9 mouse cellular contexts compared by ENCODE assay signal in genomic region chr19:23143541-23143940, GRCm38 (mm10). TPM values are rescaled to one million over a fixed set of nuclear protein-coding genes. Genes with fewer than 3 reads are reported as not detected.
DNase-seq lines count a peak whose midpoint lies in the region; ATAC-seq and TF ChIP-seq lines count a peak whose summit lies in the region.
"Had no signal": no experiment of that assay in that cellular context is flagged by ENCODE, and none has a peak within 500 bp of the region (broad histone marks: within the 10 kb centered on the region; RNA-seq: fewer than 3 reads in every experiment).

No protein-coding gene starts in this region.

- no peak for TF ChIP-seq POLR2A in embryonic fibroblast, embryonic 13.5 days (IDR thresholded peaks at IDR 0.05; ENCODE audit: low read depth, low read length)

- DNase-seq in adrenal gland, postnatal 10 days, result peak; percentile 40
- no peak for DNase-seq in adrenal gland, adult 18-20 months (ENCODE audit: low spot score in 2 of 2)
- no peak for DNase-seq in limb, embryonic 10.5 days (ENCODE audit: low spot score)
- DNase-seq in liver, embryonic 11.5 days (ENCODE audit: low spot score), result no peak
- DNase-seq in urinary bladder, postnatal 36 days (ENCODE audit: low spot score in 2 of 2), result no peak
- DNase-seq in adipocyte (ENCODE audit: low spot score), result no peak
- DNase-seq: right cerebral cortex, adult 18-20 months had no signal

- peaks cover 27% of the 10 kb centered on the region for H3K4me1 ChIP-seq in limb, embryonic 15.5 days
- peaks cover 23% of the 10 kb centered on the region for H3K4me1 ChIP-seq in limb, embryonic 10.5 days
- H3K4me1 ChIP-seq in embryonic fibroblast, embryonic 13.5 days (ENCODE audit: control insufficient read depth, insufficient read depth, low read length), result peaks cover 7% of the 10 kb centered on the region; the same call in 1 of the 2 replicates
- peaks cover 16% of the 10 kb centered on the region for H3K4me1 ChIP-seq in liver, embryonic 11.5 days (replicated peaks; ENCODE audit: control insufficient read depth, insufficient read depth, low read length)

- TF ChIP-seq CTCF in embryonic fibroblast, embryonic 13.5 days (IDR thresholded peaks at IDR 0.05; ENCODE audit: borderline replicate concordance, insufficient read depth, low read length), result no peak

- no peak overlapping the region for H3K27ac ChIP-seq in limb, embryonic 15.5 days
- H3K27ac ChIP-seq in limb, embryonic 10.5 days, result no peak overlapping the region
- peak overlapping the region; percentile 92; the same call in 1 of the 2 replicates for H3K27ac ChIP-seq in embryonic fibroblast, embryonic 13.5 days (ENCODE audit: insufficient read depth, low read length)
- H3K27ac ChIP-seq in liver, embryonic 11.5 days (ENCODE audit: low read depth, low read length), result no peak overlapping the region

- 0 out of 2 replicates have a peak, but pooled peaks cover 4% of the 10 kb centered on the region for H3K27me3 ChIP-seq in limb, embryonic 15.5 days
- peaks cover 47% of the 10 kb centered on the region for H3K27me3 ChIP-seq in limb, embryonic 10.5 days (ENCODE audit: low read depth, poor library complexity, severe bottlenecking)
- H3K27me3 ChIP-seq in liver, embryonic 11.5 days (replicated peaks; ENCODE audit: control insufficient read depth, insufficient read depth, low read length), result peaks cover 3% of the 10 kb centered on the region; the same call in 1 of the 2 replicates

- no peaks in the 10 kb centered on the region for H3K36me3 ChIP-seq in limb, embryonic 15.5 days
- no peaks in the 10 kb centered on the region for H3K36me3 ChIP-seq in limb, embryonic 10.5 days
- no peaks in the 10 kb centered on the region for H3K36me3 ChIP-seq in liver, embryonic 11.5 days (ENCODE audit: control insufficient read depth, insufficient read depth, low read length)

- WGBS in limb, embryonic 15.5 days, result 74% methylated on average over 8 of the region's 8 CpGs
- WGBS in limb, embryonic 10.5 days, result 81% methylated on average over 8 of the region's 8 CpGs
- WGBS in liver, embryonic 11.5 days, result 77% methylated on average over 8 of the region's 8 CpGs

- H3K4me3 ChIP-seq in limb, embryonic 15.5 days, result no peak overlapping the region
- no peak overlapping the region for H3K4me3 ChIP-seq in limb, embryonic 10.5 days
- peak overlapping the region; percentile 64 for H3K4me3 ChIP-seq in embryonic fibroblast, embryonic 13.5 days (ENCODE audit: insufficient read depth, low read length)
- H3K4me3 ChIP-seq in liver, embryonic 11.5 days (ENCODE audit: low read depth, low read length), result peak overlapping the region; percentile 4; the same call in 1 of the 2 replicates

- no peaks in the 10 kb centered on the region for H3K9me3 ChIP-seq in limb, embryonic 15.5 days
- H3K9me3 ChIP-seq in limb, embryonic 10.5 days (replicated peaks), result no peaks in the 10 kb centered on the region
- no peaks in the 10 kb centered on the region for H3K9me3 ChIP-seq in liver, embryonic 11.5 days (ENCODE audit: control insufficient read depth, low read length)

- 0 out of 2 replicates have a peak overlapping the region, but pooled peaks have one; percentile 10 for H3K4me2 ChIP-seq in limb, embryonic 15.5 days
- peak overlapping the region; percentile 100 for H3K4me2 ChIP-seq in liver, embryonic 11.5 days

- ATAC-seq in limb, embryonic 15.5 days (ENCODE audit: insufficient number of reproducible peaks, low FRiP score, low TSS enrichment, low read depth), result no peak
- no peak for ATAC-seq in liver, embryonic 11.5 days (replicated peaks; ENCODE audit: low FRiP score)

- no peak overlapping the region for H3K9ac ChIP-seq in limb, embryonic 15.5 days
- H3K9ac ChIP-seq in liver, embryonic 11.5 days (ENCODE audit: low read depth, low read length), result no peak overlapping the region

RNA-seq across cellular contexts. Expression of gene Klf9, which starts 2.5 kb away (rescaled TPM):
- total RNA-seq in adrenal gland, postnatal 10 days (2021), result 100 to 1,000 TPM in 1 of 2 experiments, 10 to 100 TPM in 1; 61.3 to 109 TPM
- total RNA-seq in adrenal gland, adult 18-20 months (2021), result 10 to 100 TPM; 63.4 to 82.4 TPM
- polyA plus RNA-seq in limb, embryonic 15.5 days (2015; fragmentation: Nextera tagmentation; extraction: Ambion mirVana), result 3.9 and 4.6 TPM in 2 replicates
- polyA plus RNA-seq in limb, embryonic 10.5 days (2016; fragmentation: Nextera tagmentation; extraction: Ambion mirVana), result 0.74 and 1.3 TPM in 2 replicates
- polyA plus RNA-seq in embryonic fibroblast, embryonic 13.5 days (2011; ENCODE audit: insufficient read length, low read depth, missing spikeins), result 42.2 and 45.2 TPM in 2 replicates
- 2.3 and 2.8 TPM in 2 replicates for polyA plus RNA-seq in liver, embryonic 11.5 days (2014; fragmentation: Nextera tagmentation; extraction: Ambion mirVana)

Comparison
In these comparisons a context has a peak if more than half of its experiments do, and no peak if none do; other contexts are left out.
1. H3K4me3 ChIP-seq: peak in embryonic fibroblast, embryonic 13.5 days (single experiment) and liver, embryonic 11.5 days (single experiment); none in limb, embryonic 15.5 days (single experiment) and limb, embryonic 10.5 days (single experiment).